Mouse (Mus musculus): Measurements from ENCODE around the gene Dap3.
"Not testable (repeated sequence)": the region's sequence is repeated elsewhere in the genome, so short reads cannot be mapped to it uniquely, and the experiment has no call there.

The Dap3 gene

DNA sequence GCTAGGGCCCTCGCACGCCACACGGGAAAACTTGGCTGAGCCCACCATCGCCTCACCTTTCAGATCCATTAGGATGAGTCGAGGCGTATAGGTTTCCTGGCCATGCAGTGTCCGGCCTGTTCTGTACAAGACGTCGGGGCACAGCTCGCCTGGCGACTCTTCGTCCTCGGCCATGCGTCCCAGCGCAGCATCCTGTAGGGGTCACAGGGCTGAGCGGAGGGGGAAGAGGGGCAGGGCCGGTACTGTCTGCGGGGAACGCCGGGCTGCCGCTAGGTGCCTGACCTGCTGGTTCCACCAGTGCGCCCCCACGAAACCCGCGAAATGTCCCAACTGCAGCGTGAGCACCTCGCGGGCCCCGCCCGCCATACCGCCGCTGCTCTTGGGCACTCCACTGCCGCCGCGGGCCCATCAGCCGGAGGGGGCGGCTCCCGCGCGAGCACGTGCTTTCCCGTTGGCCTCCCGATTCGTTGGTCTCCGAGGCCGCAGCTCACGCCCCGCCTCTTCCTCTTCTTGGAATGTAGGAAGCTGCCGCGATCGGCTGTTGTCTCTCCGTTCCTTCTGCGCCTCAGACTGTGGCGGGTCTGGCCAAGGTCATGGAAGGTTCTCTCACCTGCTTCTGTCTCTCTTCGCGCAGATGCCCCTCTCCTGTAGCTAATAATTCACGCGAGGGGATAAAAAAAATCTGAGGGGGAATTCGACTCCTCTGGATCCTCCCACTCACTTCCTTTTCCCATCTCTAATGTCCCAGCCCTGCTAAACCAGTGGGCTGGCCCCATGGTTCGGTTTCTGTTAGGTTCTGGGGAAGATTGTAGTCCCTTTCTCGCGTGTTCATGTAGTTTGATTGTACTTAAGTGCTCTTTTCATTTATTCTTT lies 37.2 kb downstream of the Dap3 start, which contains the start of gene Msto1:
Gene Msto1 (minus strand): TSS at position 489 of the 873 bp plus-strand sequence.
- peak; percentile 94 for DNase-seq (ENCODE audit: low spot score)

DNA sequence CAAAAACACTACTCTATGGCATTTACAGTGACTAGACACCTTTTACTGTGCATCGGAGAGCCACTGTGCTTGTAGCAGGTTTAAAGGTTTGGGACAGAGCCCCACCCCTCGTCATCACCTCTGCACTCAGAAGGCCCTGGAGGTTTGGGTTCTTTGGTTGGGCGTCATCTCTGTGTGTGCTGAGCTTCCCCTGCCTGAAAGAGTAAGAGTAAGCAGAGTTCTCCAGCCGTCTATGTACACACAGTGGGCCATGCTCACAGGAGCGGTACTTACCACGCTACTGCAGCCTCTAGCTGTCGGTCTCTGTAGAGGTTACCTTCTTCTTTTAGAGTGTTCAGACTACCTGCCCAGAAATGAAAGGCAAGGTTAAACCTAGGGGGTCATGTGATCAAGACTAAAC lies 38.4 kb downstream of the Dap3 start:
- DNase-seq (ENCODE audit: low spot score): no peak

DNA sequence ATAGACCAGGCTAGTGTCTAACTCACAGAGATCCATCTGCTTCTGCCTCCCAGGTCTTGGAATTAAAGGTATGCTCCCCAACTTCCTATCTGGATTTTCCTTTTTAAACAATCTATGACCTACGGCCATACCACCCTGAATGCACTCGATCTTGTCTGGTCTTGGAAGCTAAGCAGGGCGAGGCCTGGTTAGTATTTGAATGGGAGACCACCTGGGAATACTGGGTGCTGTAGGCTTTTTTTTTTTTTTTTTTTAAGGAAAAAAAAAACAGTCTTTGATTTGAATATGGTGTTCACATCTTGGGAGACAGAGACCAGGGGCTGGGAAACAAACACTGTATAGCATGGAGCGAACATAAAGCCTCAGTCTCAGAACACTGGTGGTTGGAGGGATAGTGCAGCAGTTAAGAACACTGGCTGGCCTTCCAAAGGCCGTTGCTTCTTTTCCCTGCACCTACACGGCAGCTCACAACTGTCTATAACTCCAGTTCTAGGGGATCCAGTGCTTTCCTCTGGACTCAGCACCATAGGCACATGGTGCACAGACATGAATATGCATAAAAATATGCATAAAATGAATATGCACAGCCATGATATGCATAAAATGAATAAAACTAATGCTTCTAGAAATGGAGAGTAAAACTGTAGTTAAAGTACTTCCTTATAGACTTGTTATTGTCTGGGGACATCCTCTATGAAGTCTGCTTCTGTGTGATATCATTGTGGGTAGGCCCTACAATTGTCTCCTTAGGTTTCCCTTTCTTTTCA lies 44.4 kb downstream of the Dap3 start:
- DNase-seq (ENCODE audit: low spot score): no peak

DNA sequence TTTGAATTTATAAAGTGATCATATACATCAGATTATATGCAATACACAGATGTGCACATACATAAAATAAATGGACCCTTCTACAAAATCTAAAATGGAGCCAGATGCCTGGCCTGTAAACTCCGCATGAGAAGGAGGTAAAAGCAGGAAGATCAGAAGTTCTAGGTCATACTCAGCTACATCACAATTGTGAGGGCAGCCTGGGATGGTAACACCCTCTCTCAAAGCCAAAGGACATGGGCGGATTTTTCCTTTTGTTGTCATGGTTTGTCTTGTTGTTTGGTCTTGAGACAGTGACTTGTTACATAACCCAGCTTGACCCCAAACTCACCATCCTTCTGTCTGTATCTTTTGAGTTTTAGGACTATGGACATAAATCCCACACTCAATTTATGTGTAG lies 45.2 kb downstream of the Dap3 start:
- DNase-seq (ENCODE audit: low spot score): no peak

DNA sequence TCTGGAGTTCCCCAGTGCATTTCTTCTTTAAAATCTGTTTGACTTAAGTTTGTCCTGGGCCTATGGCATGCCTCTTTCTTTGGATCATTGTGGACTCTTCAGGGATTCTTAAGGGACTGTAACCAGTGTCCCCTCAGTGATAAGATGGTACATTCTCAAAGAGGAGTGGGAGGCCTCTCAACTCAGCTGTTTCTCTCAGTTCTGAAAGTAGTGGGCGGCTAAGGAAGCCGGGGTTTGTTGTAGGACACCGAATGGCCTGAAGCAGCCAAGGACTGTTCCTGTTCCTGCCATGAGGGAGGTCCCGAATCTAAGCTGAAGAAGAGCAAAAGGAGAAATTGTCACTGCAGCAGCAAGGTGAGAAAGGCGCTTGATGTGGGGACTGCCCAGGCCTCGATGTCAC lies 45.8 kb downstream of the Dap3 start:
- DNase-seq (ENCODE audit: low spot score): no peak

DNA sequence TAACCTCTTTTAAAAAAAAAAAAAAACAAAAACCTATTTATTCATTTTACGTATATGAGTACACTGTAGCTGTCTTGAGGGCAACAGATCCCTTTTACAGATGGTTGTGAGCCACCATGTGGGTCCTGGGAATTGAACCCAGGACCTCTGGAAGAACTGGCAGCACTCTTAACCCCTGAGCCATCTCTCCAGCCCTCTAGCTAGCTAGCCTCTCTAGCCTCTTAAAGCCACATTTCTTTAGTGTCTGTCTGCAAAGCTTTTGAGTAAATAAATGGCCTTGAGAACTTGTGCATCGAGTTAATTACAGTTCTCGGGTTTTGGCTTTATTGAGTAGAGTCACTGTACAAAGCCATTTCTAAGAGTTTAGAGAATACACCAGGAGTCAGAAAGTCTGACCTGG lies 46.2 kb downstream of the Dap3 start:
- DNase-seq (ENCODE audit: low spot score): no peak

DNA sequence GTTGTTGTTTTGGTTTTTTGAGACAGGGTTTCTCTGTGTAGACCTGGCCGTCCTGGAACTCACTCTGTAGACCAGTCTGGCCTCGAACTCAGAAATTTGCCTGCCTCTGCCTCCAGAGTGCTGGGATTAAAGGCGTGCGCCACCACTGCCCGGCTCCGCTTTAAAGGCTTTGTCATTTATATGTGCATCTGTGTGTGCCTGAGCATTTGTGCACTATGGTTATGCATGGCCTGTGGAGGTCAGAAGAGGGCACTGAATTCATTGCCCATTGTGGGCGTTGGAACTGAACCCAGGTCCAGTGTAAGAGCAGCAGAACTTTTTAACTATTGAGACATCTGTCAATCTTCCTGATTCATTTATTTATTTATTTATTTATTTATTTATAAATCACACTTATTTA lies 58.0 kb downstream of the Dap3 start:
- DNase-seq (ENCODE audit: low spot score): not testable (repeated sequence)

DNA sequence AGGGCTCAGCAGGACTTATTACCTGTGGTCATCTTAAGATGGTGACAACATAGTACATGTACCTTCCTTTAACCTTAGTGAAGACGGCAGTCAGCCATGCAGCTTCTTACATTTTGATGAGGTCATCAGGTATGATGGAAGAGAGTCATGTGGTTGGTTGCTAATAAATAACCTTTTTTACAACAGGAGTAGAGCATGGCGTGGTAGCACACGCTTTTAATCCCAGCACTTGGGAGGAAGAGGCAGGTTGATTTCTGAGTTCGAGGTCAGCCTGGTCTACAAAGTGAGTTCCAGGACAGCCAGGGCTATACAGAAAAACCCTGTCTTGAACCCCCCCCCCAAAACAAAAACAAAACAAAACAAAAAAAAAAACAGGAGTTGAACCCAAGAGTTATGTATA lies 68.4 kb downstream of the Dap3 start:
- DNase-seq (ENCODE audit: low spot score): not testable (repeated sequence)

All from testis, postnatal 10 days (tissue).